Mouse (Mus musculus): Measurements from ENCODE around the gene Trim27. TPM values are rescaled to one million over a fixed set of nuclear protein-coding genes. Genes with fewer than 3 reads are reported as not detected.
A peak's percentile ranks its signal among the peaks of the same experiment; 100 is the strongest.

Trim27 gene
- total RNA-seq, 4 experiments from 2014 or later, result 46.8 to 54.3 (median 52.6) TPM

DNA sequence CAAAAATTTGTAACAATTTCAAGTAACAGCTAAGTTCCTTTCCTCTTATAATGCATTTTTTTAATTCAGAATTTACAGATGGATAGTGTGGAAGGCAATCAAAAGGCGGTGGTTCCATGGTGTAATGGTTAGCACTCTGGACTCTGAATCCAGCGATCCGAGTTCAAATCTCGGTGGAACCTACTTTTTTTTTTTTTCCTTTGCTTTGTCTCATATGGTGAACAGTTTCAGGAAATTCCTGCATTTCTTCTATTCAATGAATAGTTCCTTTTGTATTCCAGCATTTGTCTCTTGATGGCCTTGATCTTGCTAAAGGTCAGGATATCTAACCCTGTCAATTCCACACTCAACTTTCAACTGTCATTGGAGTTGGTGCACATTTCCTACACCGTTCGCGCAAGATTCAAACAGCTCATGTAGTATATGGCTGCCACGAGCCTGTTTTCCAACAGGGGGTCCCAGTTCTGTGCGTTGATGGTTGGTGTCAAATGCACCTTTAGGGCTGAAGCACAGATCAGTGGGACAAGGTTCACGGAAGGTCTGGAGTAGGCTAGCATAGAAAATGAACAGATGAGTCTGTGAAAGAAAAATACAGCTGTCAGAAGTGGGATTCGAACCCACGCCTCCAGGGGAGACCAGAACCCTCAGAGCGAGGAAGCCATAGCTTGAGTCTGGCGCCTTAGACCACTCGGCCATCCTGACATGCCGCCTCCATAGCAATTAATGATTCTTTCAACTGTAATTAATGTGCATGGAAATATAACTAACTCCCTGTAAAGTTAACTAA, 6.8 kb upstream of the Trim27 start:
- no peak for DNase-seq

DNA sequence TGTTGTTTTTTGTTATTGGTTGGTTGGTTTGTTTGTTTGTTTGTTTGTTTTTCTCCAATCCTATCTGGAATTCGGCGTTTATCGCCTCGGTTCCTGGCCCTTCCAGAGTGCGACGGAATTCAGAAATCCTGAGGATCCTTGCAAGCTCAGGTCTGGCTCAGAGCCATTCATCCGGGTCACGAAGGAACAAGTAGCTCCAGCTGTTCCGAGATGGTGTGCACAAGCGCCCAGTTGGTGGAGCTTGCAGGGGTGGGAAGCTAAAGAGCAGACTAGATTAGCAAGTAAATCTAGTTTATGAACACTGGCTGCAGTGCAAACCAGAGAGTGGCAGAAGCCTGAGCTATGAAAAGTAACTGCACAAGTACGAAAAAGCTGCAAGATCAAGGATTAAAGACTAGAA, 6.2 kb upstream of the Trim27 start:
- peak; percentile 84 for DNase-seq

DNA sequence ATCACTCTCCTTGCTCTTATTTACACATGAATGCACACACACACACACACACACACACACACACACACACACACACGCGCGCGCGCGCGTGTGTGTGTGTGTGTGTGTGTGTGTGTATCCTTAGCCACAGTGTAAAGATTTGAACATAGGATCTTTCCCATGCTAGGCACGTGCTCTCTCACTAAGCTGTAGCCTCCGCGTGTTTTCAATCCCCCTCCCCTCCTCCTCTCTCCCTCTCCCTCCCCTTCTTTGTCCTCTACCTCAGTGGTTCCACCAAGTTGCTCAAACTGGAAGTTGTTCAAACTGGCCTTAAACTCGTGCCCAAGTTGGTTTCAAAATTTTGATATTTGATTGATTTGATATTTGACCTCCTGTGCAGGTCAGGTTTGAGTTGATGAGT, 2.5 kb upstream of the Trim27 start:
- no peak for DNase-seq

DNA sequence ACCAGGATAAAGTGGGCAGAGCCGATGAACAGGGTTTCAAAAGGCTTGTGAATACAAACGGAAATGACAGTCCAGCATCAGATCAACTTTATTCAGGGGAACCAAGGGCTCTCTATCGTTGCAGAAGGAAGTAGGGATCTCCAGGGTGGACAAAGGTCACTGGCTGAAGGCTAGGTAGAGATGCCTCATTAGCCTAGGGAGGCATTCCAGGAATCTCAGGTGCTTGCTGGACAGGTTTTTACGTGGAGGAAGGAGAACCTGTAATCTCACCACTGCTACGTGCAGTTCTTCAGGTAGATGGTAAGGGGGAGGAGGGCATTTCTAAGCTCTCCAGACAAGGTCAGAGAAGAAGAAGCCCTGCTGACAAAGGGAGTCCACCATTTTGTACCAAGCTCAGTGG, 1.6 kb upstream of the Trim27 start:
- no peak for DNase-seq

DNA sequence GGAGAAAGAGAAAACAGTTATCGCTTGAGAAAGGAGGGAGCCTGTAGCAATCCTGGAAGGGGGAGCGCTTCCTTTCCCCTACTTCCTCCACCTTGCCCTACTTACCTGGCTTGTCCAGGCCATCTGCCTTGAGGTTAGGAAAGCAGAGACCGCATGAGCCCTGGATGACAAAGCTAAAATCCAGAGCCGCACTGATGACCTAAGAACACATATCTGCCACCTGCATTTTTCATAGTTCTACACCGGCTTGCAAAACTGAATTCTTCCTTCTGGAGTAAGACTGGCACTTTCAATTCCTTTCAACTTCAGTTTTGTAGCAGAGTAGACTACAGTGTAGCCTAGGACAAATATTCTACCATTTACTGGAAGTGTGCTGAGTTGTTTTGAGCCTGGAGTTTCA, 881 bp upstream of the Trim27 start:
- DNase-seq, result no peak

DNA sequence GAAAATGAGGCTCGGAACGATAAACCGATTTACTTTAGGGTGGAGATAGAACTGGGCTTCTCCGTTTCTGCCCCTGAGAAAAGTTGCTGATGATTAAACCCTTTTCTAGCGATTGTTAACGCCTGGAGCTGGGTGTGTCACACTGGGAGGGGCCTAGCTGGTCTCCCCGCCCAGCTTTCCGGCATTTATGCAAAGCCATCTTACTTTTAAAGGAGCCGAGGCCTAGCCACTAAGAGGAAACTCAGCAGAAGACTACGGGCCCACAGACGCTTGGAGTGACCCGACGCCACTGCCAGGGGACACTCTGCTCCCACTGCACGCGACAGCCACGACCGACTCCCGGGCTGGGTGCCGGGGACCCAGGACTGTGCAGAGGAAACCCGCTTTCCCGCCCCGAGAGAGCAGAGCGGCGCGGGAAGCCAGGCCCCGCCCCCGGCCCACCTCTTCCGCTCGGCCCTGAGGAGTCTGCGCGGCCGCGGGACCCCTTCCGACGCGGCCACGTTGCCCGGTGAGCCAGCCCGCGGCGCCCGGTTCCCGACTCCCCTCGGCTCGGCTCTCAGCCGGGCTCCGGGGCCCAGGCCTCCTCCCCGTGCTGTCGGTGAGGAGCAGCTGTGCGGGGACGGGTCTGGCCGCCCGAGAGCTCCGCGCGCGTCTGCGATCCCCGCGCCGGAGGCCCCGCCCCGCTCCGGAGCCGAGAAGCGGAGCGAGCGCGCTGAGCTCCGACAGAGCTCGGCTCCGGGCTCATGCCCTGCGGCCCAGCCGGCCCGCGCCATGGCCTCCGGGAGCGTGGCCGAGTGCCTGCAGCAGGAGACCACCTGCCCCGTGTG, 692 bp downstream of the Trim27 start:
- DNase-seq, result peak; percentile 87

DNA sequence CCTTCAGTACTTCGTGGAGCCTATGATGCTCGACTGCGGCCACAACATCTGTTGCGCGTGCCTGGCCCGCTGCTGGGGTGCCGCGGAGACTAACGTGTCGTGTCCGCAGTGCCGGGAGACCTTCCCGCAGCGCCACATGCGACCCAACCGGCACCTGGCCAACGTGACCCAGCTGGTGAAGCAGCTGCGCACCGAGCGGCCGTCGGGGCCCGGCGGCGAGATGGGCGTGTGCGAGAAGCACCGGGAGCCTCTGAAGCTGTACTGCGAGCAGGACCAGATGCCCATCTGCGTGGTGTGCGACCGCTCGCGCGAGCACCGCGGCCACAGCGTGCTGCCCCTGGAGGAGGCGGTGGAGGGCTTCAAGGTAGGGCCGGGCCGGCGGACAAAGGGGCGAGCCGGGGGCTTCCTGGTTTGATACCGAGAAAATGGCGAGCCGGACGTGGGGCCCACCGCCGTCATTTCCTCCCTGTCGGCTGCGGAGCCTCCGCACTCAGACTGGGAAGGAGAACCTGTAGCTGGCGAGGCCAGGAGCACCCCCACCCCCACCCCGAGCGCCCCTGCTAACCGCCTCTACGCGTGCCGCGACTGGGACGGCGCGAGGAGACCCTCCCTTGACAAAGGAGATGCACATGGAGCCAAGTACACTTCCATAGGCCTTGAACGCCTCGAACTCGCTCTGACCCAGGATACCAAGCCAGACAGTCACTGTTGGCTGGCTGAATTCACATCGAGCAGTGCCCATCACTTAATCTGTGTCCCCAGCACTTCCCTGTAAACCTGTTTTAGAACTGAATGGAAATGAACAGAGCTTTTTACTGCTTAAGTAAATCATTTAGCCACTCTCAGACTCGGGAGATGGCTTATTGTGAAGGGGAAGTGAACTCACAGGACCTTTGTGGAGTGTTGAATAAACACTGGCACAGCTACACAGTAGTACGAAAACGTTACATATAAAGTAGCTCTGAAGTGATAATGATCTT, 1.6 kb downstream of the Trim27 start:
- DNase-seq, result no peak

DNA sequence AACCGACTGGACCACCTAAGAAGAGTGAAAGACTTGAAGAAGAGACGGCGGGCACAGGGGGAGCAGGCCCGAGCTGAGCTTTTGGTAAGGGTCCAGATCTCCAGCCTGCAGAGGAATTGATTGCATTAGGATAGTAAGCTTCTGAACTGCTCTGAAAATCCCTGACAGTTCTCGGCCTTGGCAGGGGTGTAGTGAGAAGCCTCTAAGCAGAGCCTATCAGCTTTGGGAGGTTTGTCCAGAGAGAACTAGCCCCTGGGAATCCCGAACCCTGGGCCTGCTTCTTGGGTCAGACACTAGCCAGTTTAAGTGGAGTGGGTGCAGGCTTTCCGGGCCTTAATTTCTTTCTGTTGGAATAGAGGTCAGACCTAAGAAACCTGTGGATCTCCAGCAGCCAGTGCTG, 2.8 kb downstream of the Trim27 start:
- no peak for DNase-seq

DNA sequence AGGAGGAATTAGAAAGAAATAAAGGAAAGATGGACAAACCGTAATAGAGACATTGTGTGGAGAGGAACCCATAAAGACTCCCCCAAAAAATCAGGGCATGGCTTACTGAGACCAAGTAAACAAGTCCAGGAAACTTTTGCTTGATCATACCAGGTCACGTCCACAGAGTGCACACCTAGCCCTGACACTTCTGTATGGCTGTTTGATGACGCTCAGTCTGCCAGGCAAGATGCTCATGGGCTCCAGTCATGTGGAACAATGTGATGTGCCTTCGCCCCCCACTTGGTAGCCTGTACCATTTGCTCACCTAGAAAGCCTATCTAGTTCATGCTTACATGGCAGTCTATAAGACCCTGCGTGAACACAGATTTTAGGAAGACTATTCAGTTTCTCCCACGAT, 3.8 kb downstream of the Trim27 start:
- DNase-seq, result no peak

DNA sequence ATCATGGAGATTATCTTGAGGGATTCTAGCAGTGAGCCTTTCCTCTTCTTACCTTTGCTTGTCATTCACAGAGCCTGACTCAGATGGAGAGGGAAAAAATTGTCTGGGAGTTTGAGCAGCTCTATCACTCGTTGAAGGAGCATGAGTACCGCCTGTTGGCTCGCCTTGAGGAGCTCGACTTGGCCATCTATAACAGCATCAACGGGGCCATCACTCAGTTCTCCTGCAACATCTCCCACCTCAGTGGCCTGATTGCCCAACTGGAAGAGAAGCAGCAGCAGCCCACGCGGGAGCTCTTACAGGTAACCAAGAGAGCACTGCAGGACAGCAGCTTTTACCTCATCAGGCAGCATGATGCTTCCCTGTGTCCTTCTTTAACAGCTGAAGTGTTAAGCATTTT, 4.4 kb downstream of the Trim27 start:
- DNase-seq, result no peak

DNA sequence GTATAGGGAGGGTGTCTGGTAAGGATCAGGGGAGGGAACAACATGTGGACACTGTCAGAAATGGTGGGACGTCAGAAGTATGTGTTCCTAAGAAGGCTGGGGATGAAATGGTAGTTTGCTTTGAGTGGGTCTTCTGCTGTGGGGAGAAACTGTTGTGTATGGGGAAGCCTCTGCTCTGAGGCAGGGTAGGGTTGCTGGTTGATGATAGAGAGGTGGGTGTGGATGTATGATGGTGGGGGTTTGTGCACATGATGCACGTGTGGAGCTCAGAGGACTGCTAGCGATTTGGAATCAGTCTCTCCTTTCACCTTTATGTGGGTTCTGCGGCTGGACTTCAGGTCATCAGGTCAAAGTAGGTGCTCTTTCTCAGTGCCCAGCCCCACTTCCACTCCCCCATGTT, 6.3 kb downstream of the Trim27 start:
- DNase-seq, result no peak

DNA sequence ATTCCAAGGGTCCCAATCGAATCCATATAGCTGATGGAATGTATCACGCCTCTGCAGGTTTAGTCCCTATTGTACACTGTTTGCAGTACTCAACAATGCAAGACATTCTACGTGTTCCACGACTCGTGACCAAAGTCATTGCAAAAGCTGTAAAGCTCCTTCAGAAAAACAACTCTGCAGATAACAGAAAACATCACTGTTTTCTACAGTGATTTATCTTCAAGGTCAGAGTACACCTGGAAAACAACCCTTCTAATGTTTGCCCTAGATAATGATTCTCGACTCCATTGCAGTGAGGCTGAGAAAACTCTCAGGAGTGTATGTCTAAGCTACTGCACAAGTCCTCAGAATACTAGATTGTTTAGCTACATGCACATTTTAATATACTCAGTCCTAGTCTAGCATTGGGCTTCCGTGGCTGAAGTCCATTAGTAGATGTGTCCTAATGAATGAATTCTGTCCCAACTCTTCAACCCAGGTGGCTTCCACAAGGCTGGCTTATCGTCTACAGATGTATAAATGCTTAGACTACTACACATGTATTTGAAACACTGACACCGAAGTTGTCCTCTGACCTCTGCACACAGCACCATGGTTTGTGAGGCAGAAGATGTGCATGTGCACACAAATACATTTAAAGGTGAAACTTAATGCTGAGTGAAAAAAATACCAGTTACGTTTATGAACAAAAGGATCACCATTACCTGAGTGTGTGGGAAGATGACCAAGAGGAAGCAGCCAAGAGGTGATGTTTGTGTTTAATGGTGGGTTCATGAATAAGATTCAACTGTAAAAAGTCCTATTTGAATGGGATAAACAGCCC, 16.4 kb downstream of the Trim27 start:
- no peak for DNase-seq

DNA sequence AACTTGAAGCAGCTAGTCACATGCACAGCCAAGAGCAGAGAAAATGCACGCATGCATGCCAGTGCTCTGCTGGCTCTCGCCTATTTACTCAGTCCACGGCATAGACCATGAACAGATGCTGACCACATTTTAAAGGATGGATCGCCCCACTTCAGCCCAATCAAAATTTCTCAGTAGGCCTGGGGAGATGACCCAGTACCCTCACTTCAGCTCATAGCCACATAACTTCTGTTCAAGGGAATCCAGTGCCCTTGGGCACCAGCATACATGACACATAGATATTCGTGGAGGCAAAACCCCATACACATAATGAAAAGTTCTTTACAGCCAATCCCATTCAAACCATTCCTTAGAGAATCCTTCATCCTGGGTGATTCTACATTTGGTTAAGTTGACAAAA, 18.5 kb downstream of the Trim27 start:
- no peak for DNase-seq

DNA sequence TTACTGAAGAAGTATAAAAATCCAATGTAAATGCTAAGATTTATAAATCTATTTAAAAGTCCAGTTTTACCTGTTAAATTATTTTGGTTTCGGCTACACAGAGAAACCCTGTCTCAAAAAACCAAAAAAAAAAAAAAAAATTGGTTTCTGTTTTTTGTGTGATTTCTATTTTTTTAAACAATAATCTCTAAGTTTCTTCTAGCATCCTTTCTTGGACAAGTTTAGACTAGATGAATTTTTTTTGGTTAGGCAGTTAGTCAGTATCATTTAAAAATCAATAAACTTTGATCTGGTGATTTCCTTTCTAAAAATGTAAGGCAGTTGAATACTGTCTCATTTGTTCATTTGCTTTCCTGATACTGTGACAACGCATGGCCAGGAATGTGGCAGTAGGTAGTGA, 19.1 kb downstream of the Trim27 start:
- no peak for DNase-seq

DNA sequence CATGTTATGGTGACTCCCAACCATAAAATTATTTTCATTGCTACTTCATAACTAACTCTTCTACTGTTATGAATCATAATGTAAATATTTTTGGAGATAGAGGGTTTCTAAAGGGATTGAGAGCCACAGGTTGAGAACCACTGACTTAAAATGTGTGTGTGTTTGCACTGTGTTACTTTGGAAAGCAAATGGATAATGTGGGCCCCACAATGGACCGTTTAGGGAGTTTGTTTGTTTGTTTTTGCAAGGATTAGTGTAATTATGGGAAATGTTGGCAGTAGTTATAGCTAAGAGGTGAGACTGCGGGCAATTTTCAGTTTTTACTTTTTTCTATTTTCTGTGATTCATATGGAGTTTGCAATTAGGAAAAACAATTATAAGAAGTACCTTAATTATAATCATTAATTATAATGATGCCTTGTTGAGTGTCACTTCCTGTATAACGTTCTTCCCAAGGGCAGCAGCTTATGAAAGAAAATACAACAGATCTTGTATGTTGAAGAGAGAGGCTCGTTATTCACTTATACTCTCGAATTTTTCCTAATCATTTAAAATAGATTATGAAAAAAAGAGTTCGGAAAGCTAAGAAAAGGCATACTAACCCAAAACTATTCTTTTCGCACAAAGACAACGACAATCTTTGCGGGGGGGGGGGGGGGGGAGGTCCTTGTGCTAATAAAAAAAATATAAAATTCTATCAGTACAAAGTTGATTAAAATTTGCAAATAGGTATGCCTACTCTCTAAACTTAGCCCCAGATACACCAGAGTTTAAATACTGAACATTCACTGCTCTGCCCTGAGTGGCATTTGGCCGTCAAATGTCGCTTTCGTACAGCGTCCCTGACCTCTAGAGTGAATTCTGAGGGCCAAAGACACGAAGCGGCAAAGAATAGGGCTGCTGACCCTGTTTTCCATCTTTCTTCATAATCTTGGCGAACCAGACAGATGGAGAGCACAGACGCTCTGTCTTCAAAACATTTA, 20.1 kb downstream of the Trim27 start:
- DNase-seq, result peak; percentile 25

DNA sequence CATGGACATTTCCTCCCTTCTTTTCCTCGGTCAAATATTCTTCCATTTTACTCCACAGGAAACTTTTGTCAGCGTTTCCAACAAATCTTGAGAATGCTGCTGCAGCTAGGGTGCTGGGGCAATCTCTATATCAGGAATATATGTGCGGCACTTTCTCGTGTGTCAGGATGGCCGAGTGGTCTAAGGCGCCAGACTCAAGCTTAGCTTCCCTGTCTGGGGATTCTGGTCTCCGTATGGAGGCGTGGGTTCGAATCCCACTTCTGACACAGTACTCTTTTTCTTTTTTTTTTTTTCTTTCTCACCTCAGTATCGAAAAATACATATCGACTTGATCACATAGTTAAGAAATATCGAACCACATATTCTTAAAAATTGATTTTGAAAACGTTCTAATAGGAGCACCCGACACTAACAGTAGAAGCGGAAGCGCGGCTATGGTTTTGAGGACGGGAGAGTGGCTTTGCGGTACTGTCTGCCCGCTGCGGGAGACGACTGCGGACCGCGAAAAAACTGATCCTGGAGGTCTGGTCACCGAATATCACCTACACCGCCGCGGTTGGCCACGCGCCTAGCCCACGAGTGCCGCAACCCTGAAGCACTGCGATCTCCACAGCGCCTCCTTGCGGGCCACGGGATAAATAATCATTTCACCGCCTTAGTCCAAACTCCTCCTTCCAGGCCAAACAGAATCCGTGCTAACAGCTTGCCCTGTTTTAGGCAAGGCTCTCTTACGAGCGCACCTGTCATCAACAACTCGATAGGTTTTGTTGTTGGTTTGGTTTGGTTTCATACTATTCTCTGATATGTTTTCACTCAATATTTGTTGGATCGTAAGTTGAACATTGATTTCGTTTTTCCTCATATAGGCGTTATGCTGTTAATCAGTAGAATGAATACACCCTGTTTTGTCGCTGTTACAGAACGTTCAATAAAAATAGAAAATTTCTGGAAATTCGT, 21.1 kb downstream of the Trim27 start:
- peak; percentile 89 for DNase-seq

DNA sequence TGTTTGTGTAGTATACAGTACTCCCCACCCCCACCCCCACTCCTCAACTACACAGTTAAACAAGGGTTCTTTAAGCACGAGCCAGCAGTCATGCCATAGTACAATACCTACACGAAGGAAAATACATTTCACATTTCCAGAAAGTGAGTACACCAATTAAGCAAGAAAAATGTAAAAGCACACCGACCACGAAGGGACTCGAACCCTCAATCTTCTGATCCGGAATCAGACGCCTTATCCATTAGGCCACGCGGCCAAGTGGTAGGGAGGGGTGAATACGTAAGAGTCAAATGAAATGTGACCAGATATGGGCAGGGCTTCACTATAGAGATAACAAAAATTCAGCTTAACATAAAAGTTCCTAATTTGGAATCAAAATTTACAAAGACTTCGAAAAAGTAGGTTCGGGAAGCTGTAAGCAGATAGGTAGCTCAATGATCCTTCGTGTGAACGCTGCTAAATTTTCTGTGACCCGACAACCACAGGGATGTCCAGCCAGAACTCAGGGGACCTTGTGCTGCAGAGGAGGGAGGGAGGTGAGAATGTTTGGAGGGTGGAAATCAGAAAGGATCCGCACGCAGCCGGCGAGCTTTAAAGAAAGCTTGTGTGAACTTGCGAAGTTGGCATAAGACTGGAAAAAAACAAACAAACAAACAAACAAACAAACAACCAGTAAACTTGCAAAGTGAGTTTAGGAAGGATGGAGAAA, 36.2 kb downstream of the Trim27 start:
- DNase-seq, result peak; percentile 41

DNA sequence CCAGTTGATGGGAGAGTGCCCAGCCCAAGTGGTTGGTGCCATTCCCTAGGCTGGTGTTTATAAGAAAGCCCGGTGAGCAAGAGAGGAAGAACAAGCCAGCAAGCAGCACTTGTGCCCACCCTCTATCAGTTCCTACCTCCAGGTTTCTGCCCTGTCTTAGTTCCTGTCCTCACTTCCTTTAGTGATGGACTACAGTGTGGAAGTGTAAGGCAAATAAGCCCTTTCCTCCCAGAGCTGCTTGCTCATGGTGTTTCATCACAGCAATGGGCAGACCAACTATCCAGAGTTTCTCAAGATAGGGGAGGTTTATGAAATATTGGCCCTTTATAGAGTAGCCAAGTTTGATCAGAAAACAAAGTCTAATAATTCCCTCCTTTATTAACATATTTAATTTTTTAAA, 37.5 kb downstream of the Trim27 start:
- no peak for DNase-seq

Measured in adrenal gland, adult 8-10 months (tissue).